Mouse (Mus musculus): Measurements from ENCODE around the gene Ehhadh.

The Ehhadh gene

DNA sequence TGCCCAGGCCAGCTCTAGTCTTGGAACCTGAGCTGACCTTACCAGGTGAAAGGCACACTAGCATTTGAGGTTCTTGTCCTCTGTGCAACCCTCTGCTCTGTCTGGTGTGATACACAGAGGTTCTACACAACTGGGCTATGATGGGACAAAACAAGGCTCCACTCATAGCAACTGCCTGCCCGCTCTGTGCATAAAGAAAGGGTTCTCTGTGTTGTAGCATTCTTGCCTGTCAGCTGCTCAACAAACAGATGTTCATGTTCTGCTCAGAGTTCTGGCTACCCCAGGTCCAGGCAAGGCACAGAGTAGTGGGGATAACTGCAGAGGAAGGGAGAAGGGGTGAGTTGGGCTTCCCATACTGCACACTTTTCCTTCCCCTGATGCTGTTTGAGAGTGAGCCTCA lies 63.3 kb downstream of the Ehhadh start:
- DNase-seq = no peak

DNA sequence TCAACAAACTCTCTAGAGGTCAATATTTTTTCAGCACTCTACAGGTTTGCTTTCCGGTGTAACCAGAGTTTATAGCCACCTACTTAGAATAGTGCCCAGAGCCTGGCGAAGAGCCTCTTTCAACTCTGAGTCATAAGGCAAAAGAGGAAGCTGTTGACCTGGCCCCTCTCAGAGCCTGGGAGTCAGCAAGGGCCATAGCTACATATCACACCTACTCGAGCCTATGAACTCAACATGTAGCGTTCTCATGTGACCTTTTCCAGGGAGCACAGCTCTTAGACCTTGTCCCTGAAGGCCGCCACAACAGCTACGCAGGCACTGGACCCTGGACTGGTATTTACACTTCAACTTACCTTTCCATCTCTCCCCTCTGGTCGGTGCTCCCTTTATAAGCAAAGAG lies 67.8 kb downstream of the Ehhadh start:
- no peak for DNase-seq

DNA sequence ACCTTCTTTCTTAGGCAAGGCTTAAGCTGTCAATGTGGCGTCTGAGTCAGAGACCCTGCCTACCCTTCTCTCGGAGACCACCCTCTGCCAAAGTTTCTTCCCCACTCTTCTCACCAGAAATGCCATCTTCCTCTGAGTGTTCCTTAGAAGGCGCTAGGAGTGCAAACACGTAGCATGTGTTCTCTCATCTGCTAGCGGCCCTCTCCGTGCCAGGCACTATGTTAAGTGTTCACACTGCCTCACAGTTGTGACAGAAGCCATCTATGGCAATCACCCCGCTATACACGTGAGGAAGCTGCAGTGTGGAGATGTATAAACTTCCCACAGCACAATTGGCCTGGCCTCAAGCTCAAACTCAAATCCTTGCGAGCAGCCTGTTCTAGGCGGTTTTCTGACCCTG lies 73.1 kb downstream of the Ehhadh start:
- no peak for DNase-seq
